Mouse (Mus musculus) embryonic fibroblast, embryonic 13.5 days (primary cell): ENCODE measurements around the gene Parp6.
A peak's percentile ranks its signal among the peaks of the same experiment; 100 is the strongest.

Experiments used
- CTCF ChIP-seq: IDR thresholded peaks from 2 replicates; pipeline ENCODE4 v1.5.1; 2011; ENCODE audit warnings: mild to moderate bottlenecking, control low read depth, low read length, moderate library complexity, borderline replicate concordance; ENCODE audit not compliant: insufficient read depth
- POLR2A ChIP-seq: IDR thresholded peaks from 2 replicates; pipeline ENCODE4 v1.6.1; 2011; ENCODE audit warnings: low read depth, mild to moderate bottlenecking, control low read depth, low read length, moderate library complexity

- peak; percentile 64 for TF ChIP-seq POLR2A
- TF ChIP-seq CTCF = peak; percentile 72; the same call in 1 of the 2 replicates
These were observed 39.8 kb downstream of the Parp6 start for GRCm38 (mm10) chr9:59656635-59657617.
